Mouse (Mus musculus): ENCODE data around the gene Pms1.

Pms1 gene

GRCm38 (mm10) chr1:53201630-53202199 is 95.1 kb downstream of the Pms1 start:
- DNase-seq (ENCODE audit: low read depth, low spot score): no peak

- no peak for DNase-seq (ENCODE audit: low read depth, low spot score)
Observed at GRCm38 (mm10) chr1:53194536-53194935, 102.3 kb downstream of the Pms1 start.

- DNase-seq (ENCODE audit: low read depth, low spot score): no peak
Observed at GRCm38 (mm10) chr1:53191234-53191633, 105.6 kb downstream of the Pms1 start.

- DNase-seq (ENCODE audit: low read depth, low spot score): no peak
Observed at GRCm38 (mm10) chr1:53189620-53190019, 107.2 kb downstream of the Pms1 start.

- no peak for DNase-seq (ENCODE audit: low read depth, low spot score)
Observed at GRCm38 (mm10) chr1:53187536-53187935, 109.3 kb downstream of the Pms1 start, which contains the start of gene 1700019A02Rik. Gene 1700019A02Rik, minus strand, starts transcription at chr1:53187636.

- DNase-seq (ENCODE audit: low read depth, low spot score): no peak
Observed at GRCm38 (mm10) chr1:53186301-53186700, 110.5 kb downstream of the Pms1 start.

GRCm38 (mm10) chr1:53157715-53158114 is 139.1 kb downstream of the Pms1 start:
- DNase-seq (ENCODE audit: low read depth, low spot score): no peak
